Mouse (Mus musculus) kidney, embryonic 14.5 days (tissue): ENCODE measurements at regions not wholly inside any gene's neighbourhood (a gene's known extent, or its start where the extent isn't known, plus 50 kb on each side); places are given as distances from the start of the nearest gene placed in this dataset.

ENCODE experiments used
- ATAC-seq: fragments of 200-750 bp; cut with Nextera tagmentation; 2 replicates; pipeline ENCODE4 v1.8.0; 2017; ENCODE audit warnings: moderate number of reproducible peaks, mild to moderate bottlenecking, moderate TSS enrichment, moderate library complexity; ENCODE audit not compliant: low FRiP score, low TSS enrichment
- H3K27ac ChIP-seq: fragments of 300-500 bp; sonication (generic); 2 replicates; pipeline ENCODE4 v1.5.1; 2014; ENCODE audit warnings: low read depth, mild to moderate bottlenecking, low read length, moderate library complexity, mixed read lengths
- H3K27me3 ChIP-seq: fragments of 300-500 bp; sonication (generic); 2 replicates; pipeline ENCODE4 v1.6.1; 2014; ENCODE audit warnings: mild to moderate bottlenecking, low read length; ENCODE audit not compliant: control insufficient read depth, insufficient read depth
- H3K36me3 ChIP-seq: fragments of 300-500 bp; sonication (generic); 2 replicates; pipeline ENCODE4 v1.6.1; 2014; ENCODE audit warnings: low read length, mixed read lengths; ENCODE audit not compliant: control insufficient read depth, insufficient read depth
- H3K4me1 ChIP-seq: fragments of 300-500 bp; sonication (generic); 2 replicates; pipeline ENCODE4 v1.6.1; 2014; ENCODE audit warnings: low read length, mixed read lengths; ENCODE audit not compliant: control insufficient read depth, insufficient read depth
- H3K4me2 ChIP-seq: fragments of 300-500 bp; sonication (generic); replicated peaks from 2 replicates; pipeline ENCODE4 v1.6.1; 2014; ENCODE audit warnings: low read depth, mild to moderate bottlenecking, low read length
- H3K4me3 ChIP-seq: fragments of 300-500 bp; sonication (generic); 2 replicates; pipeline ENCODE4 v1.5.1; 2014; ENCODE audit warnings: mild to moderate bottlenecking, low read length
- H3K9ac ChIP-seq: fragments of 300-500 bp; sonication (generic); 2 replicates; pipeline ENCODE4 v1.6.1; 2014; ENCODE audit warnings: low read depth, mild to moderate bottlenecking, low read length, moderate library complexity
- H3K9me3 ChIP-seq: fragments of 300-500 bp; sonication (generic); 2 replicates; pipeline ENCODE4 v1.6.1; 2016; ENCODE audit warnings: low read length; ENCODE audit not compliant: control insufficient read depth
- WGBS: fragments of 180-500 bp; shearing (Covaris S2); extraction: QIAGEN DNeasy Blood & Tissue Kit; methylation state at CpG from one replicate; pipeline ENCODE4 v1.1.7; 2014; 5-methylcytosine and 5-hydroxymethylcytosine counted together

GRCm38 (mm10) chr9:118204456-118204855, 54.5 kb upstream of the Cmc1 start:
- H3K4me3 ChIP-seq, result no peak overlapping the region
- no peaks in the 10 kb centered on the region for H3K36me3 ChIP-seq
- WGBS, result 87% methylated on average over 9 of the region's 9 CpGs
- no peaks in the 10 kb centered on the region for H3K27me3 ChIP-seq
- no peak for ATAC-seq
- no peak overlapping the region for H3K4me2 ChIP-seq
- 0 out of 2 replicates have a peak, but pooled peaks cover 4% of the 10 kb centered on the region for H3K4me1 ChIP-seq
- no peak overlapping the region for H3K27ac ChIP-seq
- H3K9me3 ChIP-seq, result no peaks in the 10 kb centered on the region
- no peak overlapping the region for H3K9ac ChIP-seq

DNA sequence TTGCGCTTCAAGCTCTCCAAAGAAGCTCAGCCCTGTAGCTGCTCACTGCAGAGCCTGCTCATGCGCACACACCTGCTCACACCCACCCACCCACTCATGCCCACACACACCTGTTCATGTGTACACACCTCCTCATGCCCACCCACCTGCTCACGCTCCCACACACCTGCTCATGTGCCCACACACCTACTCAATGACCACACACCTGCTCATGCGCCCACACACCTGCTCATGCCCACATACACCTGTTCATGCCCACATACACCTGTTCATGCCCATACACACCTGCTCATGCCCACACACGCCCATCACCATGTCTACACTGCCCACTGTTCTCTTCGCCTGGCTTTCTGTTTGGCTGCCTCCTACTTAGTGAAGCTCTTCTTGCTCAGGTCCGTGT, 56.5 kb upstream of the Cmc1 start:
- no peak overlapping the region for H3K27ac ChIP-seq
- no peak overlapping the region for H3K4me3 ChIP-seq
- H3K9ac ChIP-seq, result no peak overlapping the region
- H3K4me1 ChIP-seq, result no peaks in the 10 kb centered on the region
- H3K9me3 ChIP-seq, result no peaks in the 10 kb centered on the region
- 90% methylated on average over 7 of the region's 7 CpGs for WGBS
- H3K27me3 ChIP-seq, result no peaks in the 10 kb centered on the region
- H3K36me3 ChIP-seq, result no peaks in the 10 kb centered on the region
- ATAC-seq, result no peak
- H3K4me2 ChIP-seq, result no peak overlapping the region

DNA sequence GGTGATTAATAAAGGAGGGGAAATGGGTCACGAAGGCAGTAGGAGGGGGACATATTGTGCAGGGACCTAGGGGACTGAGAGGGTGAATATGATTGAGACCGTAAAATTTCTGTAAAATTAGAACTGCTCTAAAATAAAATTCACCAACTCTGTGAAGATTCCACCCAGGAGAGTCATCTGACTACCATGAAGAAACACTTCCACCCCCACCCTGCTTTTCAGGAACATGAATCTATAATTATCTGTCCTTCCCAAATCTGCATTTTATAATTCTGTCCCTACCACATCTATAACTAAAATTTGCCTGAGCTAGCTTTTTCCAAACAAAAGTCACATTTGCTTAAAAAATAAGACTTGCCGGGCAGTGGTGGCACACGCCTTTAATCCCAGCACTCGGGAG, 69.7 kb upstream of the Cmc1 start:
- WGBS, result 97% methylated on average over 5 of the region's 5 CpGs
- no peak for ATAC-seq

DNA sequence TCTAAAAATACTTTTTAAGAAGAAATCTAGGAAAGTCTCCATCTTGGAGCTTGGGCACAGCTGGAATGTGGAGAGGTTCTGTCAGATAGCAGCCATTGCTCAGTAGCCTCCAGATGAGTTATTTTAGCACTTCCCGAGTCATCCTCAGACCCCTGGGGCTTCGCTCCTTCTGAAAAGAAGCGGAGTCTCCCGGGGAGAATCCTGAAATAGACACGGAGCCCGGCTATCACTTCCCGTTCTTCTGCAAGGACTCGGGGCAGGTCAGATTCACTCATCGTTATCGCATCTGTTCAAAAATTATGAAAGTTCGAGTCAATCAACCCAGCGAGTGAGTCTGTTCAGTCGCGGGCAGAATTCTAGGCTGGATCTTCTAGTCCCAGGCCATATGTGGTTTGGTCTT, 71.2 kb upstream of the Cmc1 start:
- 87% methylated on average over 14 of the region's 14 CpGs for WGBS
- Histone ChIP-seq H3K27ac (no peak overlapping the region), H3K9ac (no peak overlapping the region), H3K36me3 (no peaks in the 10 kb centered on the region), H3K27me3 (no peaks in the 10 kb centered on the region), H3K4me2 (no peak overlapping the region), H3K4me3 (no peak overlapping the region), H3K4me1 (no peaks in the 10 kb centered on the region), H3K9me3 (no peaks in the 10 kb centered on the region)
- ATAC-seq, result no peak

More for the DNA sequence above, 69.7 kb upstream of the Cmc1 start:
- no peaks in the 10 kb centered on the region for H3K27me3 ChIP-seq
- H3K4me1 ChIP-seq, result no peaks in the 10 kb centered on the region
- H3K4me3 ChIP-seq, result no peak overlapping the region
- no peak overlapping the region for H3K9ac ChIP-seq
- H3K9me3 ChIP-seq, result no peaks in the 10 kb centered on the region
- H3K36me3 ChIP-seq, result no peaks in the 10 kb centered on the region
- no peak overlapping the region for H3K4me2 ChIP-seq
- H3K27ac ChIP-seq, result no peak overlapping the region

DNA sequence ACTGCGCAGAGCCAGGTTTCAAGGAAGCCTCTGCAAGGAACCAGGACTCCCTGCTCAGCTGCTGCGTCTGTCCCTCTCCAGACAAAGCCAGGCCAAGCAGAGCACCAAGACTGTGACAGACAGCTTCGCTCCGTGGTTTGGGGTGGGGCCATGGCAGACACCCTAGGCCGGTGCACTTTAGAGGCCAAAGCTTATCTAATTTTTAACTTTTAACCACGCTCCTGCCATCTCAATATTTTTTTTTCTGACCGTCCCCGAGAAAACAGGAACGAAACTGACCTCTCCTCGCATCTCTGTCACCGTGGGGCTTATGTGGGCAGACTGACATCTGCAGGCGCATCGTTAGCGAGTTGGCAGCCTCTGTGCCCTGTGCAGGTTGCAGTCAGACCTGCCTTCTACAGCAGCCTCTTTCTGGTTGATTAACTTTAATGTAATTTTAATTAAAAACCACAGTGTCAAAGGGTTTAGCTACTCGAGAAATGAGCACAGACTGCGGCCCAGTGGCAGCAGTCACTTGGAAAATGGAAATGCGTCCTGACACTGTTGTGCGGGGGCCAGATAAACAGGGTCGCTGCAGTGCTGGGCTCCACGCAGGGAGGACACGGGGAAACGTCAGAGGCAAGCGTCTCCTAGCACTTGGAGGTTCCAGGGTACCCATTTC, 77.6 kb upstream of the Cmc1 start:
- Histone ChIP-seq H3K27me3 (no peaks in the 10 kb centered on the region), H3K4me3 (no peak overlapping the region), H3K27ac (no peak overlapping the region), H3K9ac (no peak overlapping the region), H3K9me3 (no peaks in the 10 kb centered on the region), H3K36me3 (no peaks in the 10 kb centered on the region), H3K4me2 (no peak overlapping the region; the same call in 1 of the 2 replicates), H3K4me1 (no peaks in the 10 kb centered on the region)
- ATAC-seq, result no peak
- 44% methylated on average over 23 of the region's 23 CpGs for WGBS

DNA sequence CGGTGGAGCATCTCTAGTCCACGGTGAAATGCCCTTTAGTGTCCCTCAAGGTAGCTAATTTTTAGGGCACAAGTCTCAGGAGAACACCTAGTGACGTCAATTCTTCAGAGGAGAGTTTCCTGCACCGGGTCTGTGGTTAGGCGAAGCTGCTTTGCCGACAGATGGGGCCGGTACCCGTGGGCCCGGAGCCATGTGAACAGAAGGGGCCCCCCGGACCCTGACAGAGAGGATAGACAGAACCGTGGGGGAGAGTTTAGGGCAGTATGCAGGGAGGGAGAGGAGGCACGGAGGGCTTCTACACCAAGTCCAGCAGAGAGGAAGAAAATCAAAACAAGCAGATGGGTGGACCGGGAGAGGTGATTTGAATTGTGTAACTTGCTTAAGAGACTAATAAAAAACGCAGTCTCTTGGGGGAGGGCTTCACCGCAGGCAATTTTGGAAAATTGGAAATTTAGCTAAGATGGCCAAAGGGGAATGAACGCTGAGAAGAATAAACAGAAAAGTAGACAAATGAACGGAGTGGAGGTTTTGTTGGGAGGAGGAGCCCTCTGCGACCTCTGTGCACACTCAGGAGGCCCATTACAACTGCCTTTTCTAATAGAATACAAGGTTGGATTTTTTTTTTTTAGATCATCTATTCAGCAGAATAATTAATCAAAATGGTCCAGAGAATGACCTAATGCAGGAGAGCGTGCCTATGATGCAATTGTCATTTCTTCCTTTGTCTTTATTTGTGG, 78.9 kb upstream of the Cmc1 start:
- 63% methylated on average over 19 of the region's 19 CpGs for WGBS
- Histone ChIP-seq H3K4me3 (no peak overlapping the region), H3K9ac (no peak overlapping the region), H3K9me3 (no peaks in the 10 kb centered on the region), H3K36me3 (no peaks in the 10 kb centered on the region), H3K27ac (no peak overlapping the region), H3K27me3 (no peaks in the 10 kb centered on the region), H3K4me1 (no peaks in the 10 kb centered on the region), H3K4me2 (no peak overlapping the region)
- ATAC-seq, result no peak

DNA sequence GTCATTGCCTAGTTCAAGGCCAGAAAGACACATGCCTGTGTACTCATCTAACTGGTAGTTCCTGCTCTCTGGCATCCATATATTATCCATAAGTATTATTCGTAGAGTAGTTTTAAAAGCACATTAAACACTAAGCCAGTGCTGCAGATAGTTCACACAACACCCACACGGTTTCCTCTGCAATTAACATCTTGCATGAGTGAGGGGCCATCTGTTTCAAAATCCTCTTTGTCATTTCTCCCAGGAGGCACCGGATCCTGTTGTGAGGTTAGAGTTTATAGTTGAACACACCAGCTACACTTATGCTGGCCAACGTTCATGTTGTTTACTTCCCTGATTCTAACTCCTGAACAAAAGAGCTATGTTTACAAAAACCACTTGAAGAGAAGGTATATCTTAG, 90.7 kb upstream of the Cmc1 start:
- Histone ChIP-seq H3K9me3 (no peaks in the 10 kb centered on the region), H3K9ac (no peak overlapping the region), H3K36me3 (no peaks in the 10 kb centered on the region), H3K4me1 (no peaks in the 10 kb centered on the region), H3K27ac (no peak overlapping the region), H3K4me3 (no peak overlapping the region), H3K4me2 (no peak overlapping the region), H3K27me3 (no peaks in the 10 kb centered on the region)
- WGBS, result 78% methylated on average over 4 of the region's 4 CpGs
- no peak for ATAC-seq

DNA sequence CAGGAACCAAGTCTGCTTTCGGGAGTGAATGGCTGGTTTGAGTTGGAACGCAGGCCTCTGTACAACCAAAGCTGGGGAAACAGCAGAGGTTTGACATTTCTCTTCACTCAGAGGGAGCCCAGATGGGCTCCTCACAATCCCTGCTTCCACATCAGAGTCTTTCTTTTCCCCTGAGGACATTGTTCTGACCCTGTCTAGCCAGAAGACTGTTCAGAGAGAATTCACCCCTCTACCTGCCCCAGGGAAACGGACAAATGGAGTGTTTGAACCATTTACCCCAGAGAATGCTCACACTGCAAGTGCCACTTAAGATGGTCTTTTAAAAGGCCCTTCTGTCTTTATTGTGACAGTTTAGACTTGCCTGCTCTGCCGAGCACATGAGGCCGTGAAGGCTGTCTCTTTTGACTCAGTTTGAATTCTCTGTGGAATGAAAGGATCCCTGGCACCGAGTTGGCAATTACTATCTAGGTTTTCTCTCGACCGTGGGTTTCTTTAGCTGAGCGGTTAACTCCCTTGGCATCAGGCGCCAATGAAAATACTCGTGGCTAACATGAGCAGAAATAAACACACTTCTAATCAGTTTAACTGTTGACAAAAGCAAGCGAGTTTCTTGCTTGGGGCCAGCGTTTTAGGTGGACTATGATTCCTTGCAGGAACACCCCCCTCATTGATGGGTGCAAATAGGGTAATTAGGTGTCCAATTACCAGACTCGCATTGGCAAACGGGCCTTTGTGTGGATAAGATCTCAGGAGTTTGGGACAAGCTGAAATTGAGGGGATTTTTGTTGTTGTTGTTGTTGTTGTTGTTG, 97.0 kb upstream of the Cmc1 start:
- Histone ChIP-seq H3K9ac (no peak overlapping the region), H3K4me1 (no peaks in the 10 kb centered on the region), H3K27ac (no peak overlapping the region), H3K9me3 (no peaks in the 10 kb centered on the region), H3K27me3 (no peaks in the 10 kb centered on the region), H3K4me2 (no peak overlapping the region), H3K4me3 (no peak overlapping the region), H3K36me3 (no peaks in the 10 kb centered on the region)
- ATAC-seq, result no peak
- 22% methylated on average over 15 of the region's 15 CpGs for WGBS

DNA sequence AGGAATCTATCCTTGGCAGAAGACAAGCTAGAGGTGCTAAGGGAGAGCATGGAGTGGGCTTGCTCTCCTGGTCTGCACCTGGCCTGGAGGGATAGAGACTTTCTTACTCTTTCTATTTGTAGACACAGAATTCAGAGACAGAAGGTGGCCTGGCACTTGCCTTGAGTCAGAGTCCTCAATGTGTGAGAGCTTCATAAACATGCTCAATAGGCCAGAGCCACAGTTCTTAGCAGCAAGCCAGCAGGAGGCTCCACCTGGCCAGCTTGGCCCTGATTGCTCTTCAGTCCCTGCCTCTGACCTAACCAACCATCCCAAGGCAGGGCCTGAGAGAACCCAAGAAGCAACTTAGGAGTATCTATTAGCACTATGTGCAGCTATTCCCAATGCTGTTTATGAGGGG, 103.9 kb upstream of the Cmc1 start:
- Histone ChIP-seq H3K27me3 (no peaks in the 10 kb centered on the region; the same call in 1 of the 2 replicates), H3K9me3 (no peaks in the 10 kb centered on the region), H3K4me1 (no peaks in the 10 kb centered on the region), H3K27ac (no peak overlapping the region), H3K4me3 (no peak overlapping the region), H3K4me2 (no peak overlapping the region), H3K9ac (no peak overlapping the region), H3K36me3 (no peaks in the 10 kb centered on the region)
- no peak for ATAC-seq
